Mouse (Mus musculus) liver, embryonic 13.5 days (tissue): ENCODE measurements around the gene Zfand2a. TPM values are rescaled to one million over a fixed set of nuclear protein-coding genes. Genes with fewer than 3 reads are reported as not detected.

Source experiments
- ATAC-seq: fragments of 200-750 bp; cut with Nextera tagmentation; 2 replicates; pipeline ENCODE4 v1.8.0; 2017; ENCODE audit warnings: low read depth, mild to moderate bottlenecking, moderate number of reproducible peaks, moderate library complexity
- DNase-seq: peaks from one replicate; pipeline ENCODE4 v3.0.0; 2022
- H3K27ac ChIP-seq: fragments of 300-500 bp; sonication (generic); 2 replicates; pipeline ENCODE4 v1.5.1; 2015; ENCODE audit warnings: moderate library complexity, mild to moderate bottlenecking, inconsistent platforms
- H3K27me3 ChIP-seq: fragments of 300-500 bp; sonication (generic); 2 replicates; pipeline ENCODE4 v1.6.1; 2015; ENCODE audit warnings: mild to moderate bottlenecking, inconsistent platforms
- H3K36me3 ChIP-seq: fragments of 300-500 bp; sonication (generic); 2 replicates; pipeline ENCODE4 v1.6.1; 2015; ENCODE audit warnings: mild to moderate bottlenecking, inconsistent platforms
- H3K4me1 ChIP-seq: fragments of 300-500 bp; sonication (generic); replicated peaks from 2 replicates; pipeline ENCODE4 v1.6.1; 2015; ENCODE audit warnings: inconsistent platforms
- H3K4me2 ChIP-seq: fragments of 300-500 bp; sonication (generic); 2 replicates; pipeline ENCODE4 v1.6.1; 2015; ENCODE audit warnings: inconsistent platforms, mild to moderate bottlenecking, moderate library complexity
- H3K4me3 ChIP-seq: fragments of 300-500 bp; sonication (generic); replicated peaks from 2 replicates; pipeline ENCODE4 v1.5.1; 2015; ENCODE audit warnings: mild to moderate bottlenecking, inconsistent platforms
- H3K9ac ChIP-seq: fragments of 300-500 bp; sonication (generic); 2 replicates; pipeline ENCODE4 v1.6.1; 2015; ENCODE audit warnings: mild to moderate bottlenecking, inconsistent platforms
- H3K9me3 ChIP-seq: fragments of 300-500 bp; sonication (generic); replicated peaks from 2 replicates; pipeline ENCODE4 v1.6.1; 2016; ENCODE audit warnings: inconsistent platforms
- WGBS: fragments of 180-500 bp; shearing (Covaris S2); methylation state at CpG from one replicate; pipeline ENCODE4 v1.1.7; 2015; ENCODE audit not compliant: insufficient replicate concordance; 5-methylcytosine and 5-hydroxymethylcytosine counted together
- polyA plus RNA-seq: library from polyadenylated mRNA; unstranded; fragments of >200 nt; fragmentation: Nextera tagmentation; extraction: Ambion mirVana; gene quantifications from 2 replicates; pipeline ENCODE4 v1.2.1, GENCODE M21; 2015

Zfand2a gene
- polyA plus RNA-seq, 1 experiment from 2014 or later: 2.0 TPM

DNA sequence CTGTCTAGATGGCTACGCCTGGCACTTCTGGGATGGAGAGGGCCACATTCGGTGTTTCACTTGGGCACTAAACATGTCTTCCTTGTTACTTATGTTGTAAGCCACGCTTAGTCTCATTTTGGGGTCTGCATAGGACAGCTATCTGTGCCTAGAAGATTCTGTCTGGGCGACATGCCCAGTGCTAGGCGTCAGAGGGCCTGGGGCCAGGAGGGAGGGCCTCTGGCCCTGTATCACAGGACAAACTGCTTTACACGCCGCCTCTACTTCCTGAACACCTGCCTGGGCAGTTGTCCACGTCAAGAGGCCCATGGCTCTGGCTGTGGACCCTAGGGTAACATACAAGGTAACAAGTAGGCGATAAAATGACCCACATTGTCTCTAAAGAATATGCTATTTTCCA, 56.4 kb downstream of the Zfand2a start:
- Histone ChIP-seq H3K4me1 (peaks cover 10% of the 10 kb centered on the region), H3K27ac (no peak overlapping the region), H3K27me3 (no peaks in the 10 kb centered on the region), H3K9me3 (no peaks in the 10 kb centered on the region), H3K36me3 (no peaks in the 10 kb centered on the region), H3K4me2 (no peak overlapping the region), H3K4me3 (no peak overlapping the region), H3K9ac (no peak overlapping the region)
- DNase-seq: no peak
- WGBS: 68% methylated on average over 9 of the region's 9 CpGs
- no peak for ATAC-seq

DNA sequence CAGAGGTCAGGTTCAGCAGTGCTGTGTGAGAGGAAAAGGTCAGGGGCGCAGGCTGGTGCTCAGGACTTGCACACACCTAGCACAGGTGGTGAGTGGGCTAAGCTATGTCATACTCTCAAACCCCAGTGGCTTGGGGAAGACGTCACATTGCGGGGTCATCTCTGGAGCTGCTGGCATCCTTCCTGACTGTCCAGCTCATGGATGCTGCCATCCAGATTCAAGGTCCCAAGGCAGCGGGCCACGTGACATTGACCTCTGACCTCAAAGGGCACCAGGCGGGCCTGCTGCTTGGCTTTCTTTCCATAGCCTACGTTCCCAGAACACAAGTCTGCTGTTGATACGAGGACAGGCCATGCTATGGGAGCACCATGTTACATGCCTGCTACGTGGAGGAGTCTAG, 57.3 kb downstream of the Zfand2a start:
- Histone ChIP-seq H3K4me3 (no peak overlapping the region), H3K9me3 (no peaks in the 10 kb centered on the region), H3K4me2 (no peak overlapping the region), H3K4me1 (peaks cover 10% of the 10 kb centered on the region), H3K27me3 (no peaks in the 10 kb centered on the region), H3K27ac (no peak overlapping the region), H3K36me3 (no peaks in the 10 kb centered on the region), H3K9ac (no peak overlapping the region)
- ATAC-seq (no peak), DNase-seq (no peak)
- WGBS: 78% methylated on average over 9 of the region's 9 CpGs

DNA sequence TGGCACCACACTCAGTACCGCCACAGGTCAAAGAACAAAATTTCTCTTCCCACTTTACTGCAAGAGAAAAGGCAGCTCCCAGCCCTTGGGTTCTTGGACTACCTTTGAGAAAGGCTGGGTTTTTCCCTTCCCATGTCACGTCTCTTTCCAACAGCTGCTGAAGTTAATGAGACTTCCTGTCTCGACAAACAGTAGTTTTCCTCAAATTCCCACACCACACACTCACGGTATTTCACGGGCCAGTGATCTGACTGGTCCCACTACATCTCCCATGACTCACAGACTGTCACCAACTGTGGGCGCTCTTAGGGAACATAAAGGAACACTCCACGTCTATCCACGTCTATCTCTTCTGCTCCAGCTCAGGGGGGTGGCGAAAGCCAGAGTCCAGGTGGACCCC, 59.2 kb downstream of the Zfand2a start:
- no peak overlapping the region for H3K4me3 ChIP-seq
- H3K4me1 ChIP-seq: peaks cover 8% of the 10 kb centered on the region
- H3K36me3 ChIP-seq: no peaks in the 10 kb centered on the region
- DNase-seq (no peak), ATAC-seq (no peak)
- H3K27me3 ChIP-seq: no peaks in the 10 kb centered on the region
- WGBS: 80% methylated on average over 9 of the region's 9 CpGs
- H3K4me2 ChIP-seq: no peak overlapping the region
- H3K27ac ChIP-seq: no peak overlapping the region
- H3K9ac ChIP-seq: no peak overlapping the region
- no peaks in the 10 kb centered on the region for H3K9me3 ChIP-seq

DNA sequence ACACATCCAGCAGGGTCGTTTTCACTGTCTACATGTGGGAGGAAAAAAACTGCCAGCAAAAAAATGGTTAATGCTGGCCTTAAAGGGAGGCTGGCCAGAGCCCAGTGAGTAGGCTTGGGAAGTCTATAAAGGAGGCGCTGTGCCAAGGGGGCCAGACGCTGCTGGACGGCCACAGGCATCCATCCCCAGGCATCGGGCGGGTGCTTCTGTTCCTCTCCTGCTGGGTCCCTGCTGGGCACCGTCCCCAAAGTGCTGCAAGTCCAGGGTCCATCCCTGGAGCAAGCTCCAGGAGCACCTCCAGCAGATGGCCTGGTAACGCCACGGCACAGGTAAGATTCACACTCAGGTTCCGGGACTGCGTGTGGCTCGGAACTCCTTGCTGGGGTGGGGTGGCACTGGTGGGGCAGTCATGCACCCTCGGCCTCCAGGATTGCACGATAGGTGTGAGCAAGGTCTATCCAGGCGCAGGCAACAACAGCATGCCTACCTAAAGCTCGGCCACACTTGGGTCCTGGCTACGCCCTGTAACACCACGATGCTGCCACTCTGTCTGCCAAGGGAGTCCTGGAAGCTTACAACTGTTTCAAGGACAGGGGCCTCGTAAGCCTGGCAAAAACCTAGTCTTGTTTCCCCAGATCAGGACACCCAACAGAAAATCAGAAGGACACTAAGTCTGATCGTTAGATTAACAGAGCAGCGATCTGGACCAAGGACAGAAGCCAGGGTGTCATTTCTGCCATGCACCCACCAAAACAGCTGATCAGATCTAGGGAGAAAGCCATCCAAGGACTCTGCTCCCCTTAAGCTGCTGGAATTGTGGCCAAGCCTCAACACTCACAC, 61.1 kb downstream of the Zfand2a start, which contains the start of gene Gper1:
TSS of gene Gper1 (plus strand) at position 126 of the 840 bp plus-strand sequence.
- Histone ChIP-seq H3K9ac (no peak within 1 kb of the TSS), H3K27me3 (no peaks in the 10 kb centered on the region), H3K27ac (no peak within 1 kb of the TSS), H3K4me3 (no peak within 1 kb of the TSS), H3K36me3 (no peaks in the 10 kb centered on the region), H3K4me1 (0 out of 2 replicates have a peak, but pooled peaks cover 5% of the 10 kb centered on the region), H3K9me3 (no peaks in the 10 kb centered on the region), H3K4me2 (no peak within 1 kb of the TSS)
- DNase-seq (no peak), ATAC-seq (no peak)
- 73% methylated on average over 21 of the region's 21 CpGs for whole genome bisulfite sequencing

Other genes with a start within 250 kb of the Zfand2a start
- gene Get4, start 232.2 kb downstream of the Zfand2a start, polyA plus RNA-seq: 135 and 141 TPM in 2 replicates
- gene Adap1, start 158.9 kb downstream of the Zfand2a start, polyA plus RNA-seq: 2.6 and 3.3 TPM in 2 replicates
- gene Cox19, start 133.1 kb downstream of the Zfand2a start, polyA plus RNA-seq: 68.5 and 72.3 TPM in 2 replicates
- gene Cyp2w1, start 131.9 kb downstream of the Zfand2a start, polyA plus RNA-seq: not detected in 2 replicates
- 18.8 and 20.2 TPM in 2 replicates for gene Gpr146, start 106.9 kb downstream of the Zfand2a start, polyA plus RNA-seq
- 0.89 and 1.1 TPM in 2 replicates for gene C130050O18Rik, start 79.3 kb downstream of the Zfand2a start, polyA plus RNA-seq
- gene Gper1, start 61.4 kb downstream of the Zfand2a start, polyA plus RNA-seq: 0.17 and 0.31 TPM in 2 replicates
- gene 3110082I17Rik, start 24.0 kb downstream of the Zfand2a start, polyA plus RNA-seq: 26.2 and 26.4 TPM in 2 replicates
- not detected in 2 replicates for gene Uncx, start 58.9 kb upstream of the Zfand2a start, polyA plus RNA-seq